Mouse (Mus musculus) mouse trophoblast stem cell (cell line): ENCODE measurements around the gene Ccdc124.

Source experiments
- in situ Hi-C, 2 experiments: fragments of 300-500 bp; cut with MseI, MboI; formaldehyde crosslinking; loops; 2 replicates in 1 of 2; 3 replicates in 1 of 2; pipeline ENCODE4 v1.15.1; 2025

Ccdc124 gene

DNA sequence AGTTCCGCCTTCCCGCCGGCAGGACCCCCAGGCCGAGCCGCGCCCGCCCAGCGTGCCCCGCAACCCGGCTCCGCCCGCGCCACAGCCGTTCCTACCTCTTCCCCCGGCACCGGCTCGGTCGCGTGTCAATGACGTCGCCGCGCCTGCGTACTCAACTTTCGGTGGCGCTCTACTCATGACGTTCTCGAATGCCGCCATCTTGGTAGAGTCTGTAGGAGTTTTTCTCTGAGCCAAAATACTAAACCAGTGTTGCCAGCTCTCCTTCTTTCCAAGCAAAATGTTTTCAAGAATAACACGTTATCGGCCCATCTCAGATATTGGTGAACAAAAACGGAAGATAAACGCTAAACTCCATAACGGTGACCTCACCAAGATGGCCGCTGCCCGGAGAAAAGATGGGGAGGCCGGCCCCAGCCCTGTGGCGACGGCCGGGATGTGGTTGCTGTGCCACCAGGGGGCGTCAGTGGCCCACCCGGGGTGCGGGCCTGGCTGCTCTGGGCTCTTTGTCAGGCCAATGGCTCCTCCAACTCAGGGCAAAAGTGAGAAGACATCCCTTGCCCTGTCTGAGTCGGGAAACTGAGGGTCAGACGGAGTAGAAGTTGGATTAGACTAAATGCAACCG, at the start of gene Ccdc124:
Gene Ccdc124 (minus strand): TSS at position 572 of the 622 bp plus-strand sequence.
- in situ Hi-C loops: no loop called here

DNA sequence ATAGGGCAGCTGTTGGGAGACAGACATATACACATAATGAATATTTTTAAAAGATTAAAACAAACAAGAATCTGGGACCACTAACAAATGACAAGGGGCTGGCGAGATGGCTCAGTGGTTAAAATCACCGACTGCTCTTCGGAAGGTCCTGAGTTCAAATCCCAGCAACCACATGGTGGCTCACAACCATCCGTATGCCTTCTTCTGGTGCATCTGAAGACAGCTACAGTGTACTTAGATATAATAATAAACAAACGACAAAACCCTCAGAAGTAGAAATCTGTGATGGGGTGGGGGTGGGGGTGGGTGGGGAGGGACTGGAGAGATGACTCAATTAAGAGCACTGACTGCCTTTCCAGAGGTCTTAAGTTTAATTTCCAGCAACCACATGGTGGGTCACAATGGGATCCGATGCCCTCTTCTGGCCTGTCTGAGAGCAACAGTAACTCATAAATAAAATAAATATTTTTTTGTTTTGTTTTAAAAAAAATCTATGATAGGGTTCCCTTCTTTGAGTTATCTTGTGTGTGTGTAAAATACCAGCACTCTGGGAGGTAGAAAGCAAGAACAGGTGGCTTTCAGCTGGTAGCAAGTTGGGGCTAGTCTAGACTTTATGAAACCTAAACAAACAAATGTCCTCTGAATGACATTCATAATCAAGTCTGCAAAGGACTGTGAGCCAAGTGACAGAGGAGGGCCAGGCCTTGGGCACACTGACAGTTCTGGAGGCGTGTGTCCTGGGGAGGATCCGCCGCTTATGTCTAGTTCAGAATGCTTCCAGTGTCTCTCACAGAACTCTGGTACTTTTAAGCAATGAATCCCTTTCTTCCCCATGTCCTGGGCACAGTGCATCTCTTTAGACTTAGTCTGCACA, 46.6 kb upstream of the Ccdc124 start:
- in situ Hi-C loops: no loop called here

- in situ Hi-C loops: no loop called here
Measured at GRCm38 (mm10) chr8:70914704-70915103, 41.0 kb upstream of the Ccdc124 start.

GRCm38 (mm10) chr8:70913523-70913922, 39.8 kb upstream of the Ccdc124 start:
- in situ Hi-C loops: no loop called here

GRCm38 (mm10) chr8:70912955-70913354, 39.2 kb upstream of the Ccdc124 start:
- in situ Hi-C loops: no loop called here

DNA sequence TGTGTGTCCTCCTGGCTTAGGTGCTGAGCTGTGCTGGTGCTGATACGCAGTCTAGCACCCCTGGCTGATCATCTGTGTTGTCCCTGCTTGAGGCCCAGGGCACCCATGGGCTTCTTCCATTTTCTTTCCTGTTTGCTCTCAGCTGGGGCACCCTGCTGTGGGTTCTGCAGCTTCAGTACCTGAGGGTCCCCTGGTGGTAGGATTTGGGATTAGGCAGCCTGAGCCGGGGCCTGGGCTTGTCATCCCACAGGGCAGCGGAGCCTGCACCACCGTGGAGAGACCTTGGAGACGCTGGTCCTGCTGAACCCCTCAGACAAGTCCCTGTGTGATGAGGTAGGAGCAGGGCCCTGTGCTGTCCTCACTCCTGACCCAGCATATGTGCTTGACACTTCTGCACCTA, 37.9 kb upstream of the Ccdc124 start:
- in situ Hi-C loops: no loop called here

DNA sequence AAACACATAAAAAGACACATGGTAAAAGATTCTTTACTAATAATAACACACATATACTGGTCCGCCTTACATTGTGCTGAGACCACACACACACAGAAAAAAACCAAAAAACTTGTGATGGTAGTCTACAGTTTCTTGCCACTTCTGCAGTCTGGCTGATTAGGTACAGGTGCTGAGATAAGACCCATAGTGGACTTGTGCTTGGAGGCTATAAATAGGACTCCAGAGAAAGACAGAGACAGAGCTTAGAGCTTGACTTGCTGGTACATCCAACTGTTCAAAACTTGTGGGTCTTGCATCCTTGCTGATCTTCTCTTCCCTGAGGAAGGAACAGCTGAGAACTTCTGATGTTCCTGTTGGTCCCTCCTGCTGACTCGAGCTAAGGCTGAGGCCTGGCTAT, 33.8 kb upstream of the Ccdc124 start:
- in situ Hi-C loops: no loop called here

- in situ Hi-C loops: no loop called here
Measured at GRCm38 (mm10) chr8:70905831-70906736, 32.3 kb upstream of the Ccdc124 start, which contains the start of gene Map1s. TSS of gene Map1s (plus strand) at chr8:70905932.

DNA sequence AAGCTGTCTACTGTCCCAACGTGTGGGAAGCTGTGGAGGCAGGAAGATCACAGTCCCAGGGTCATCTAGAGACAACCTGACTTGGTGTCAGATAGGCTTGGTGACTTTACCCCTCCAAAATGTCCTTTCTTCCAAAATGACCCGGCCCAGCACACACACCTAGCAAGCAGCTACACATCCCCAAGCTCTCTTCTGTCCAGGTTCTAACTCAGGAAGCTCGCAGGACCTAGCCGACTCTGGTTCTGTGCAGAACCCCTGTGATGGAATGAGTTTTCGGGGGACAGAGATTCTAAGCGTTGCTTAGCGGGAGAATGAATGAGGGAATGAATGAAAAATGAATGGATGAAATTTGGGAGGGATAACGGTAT, 31.7 kb upstream of the Ccdc124 start:
- in situ Hi-C loops: no loop called here

DNA sequence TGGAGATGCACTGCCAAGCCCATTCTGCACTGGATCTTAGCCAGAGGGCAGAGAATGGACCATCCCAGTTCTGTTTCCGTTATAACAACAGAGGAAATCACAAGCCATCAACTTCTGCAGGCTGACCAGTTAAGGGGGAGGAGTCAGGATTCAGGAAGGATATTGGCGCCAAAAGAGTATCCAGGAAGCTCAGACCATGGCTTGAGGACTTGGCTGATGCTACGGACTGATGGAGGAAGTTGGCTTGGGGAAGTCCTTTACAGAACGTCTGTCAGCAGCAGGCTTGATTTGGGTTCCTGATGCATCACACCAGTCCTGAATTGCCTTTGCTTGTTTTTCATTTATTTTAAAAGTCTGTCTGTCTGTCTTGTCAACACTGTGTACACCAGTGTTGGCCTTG, 30.8 kb upstream of the Ccdc124 start:
- in situ Hi-C loops: no loop called here

DNA sequence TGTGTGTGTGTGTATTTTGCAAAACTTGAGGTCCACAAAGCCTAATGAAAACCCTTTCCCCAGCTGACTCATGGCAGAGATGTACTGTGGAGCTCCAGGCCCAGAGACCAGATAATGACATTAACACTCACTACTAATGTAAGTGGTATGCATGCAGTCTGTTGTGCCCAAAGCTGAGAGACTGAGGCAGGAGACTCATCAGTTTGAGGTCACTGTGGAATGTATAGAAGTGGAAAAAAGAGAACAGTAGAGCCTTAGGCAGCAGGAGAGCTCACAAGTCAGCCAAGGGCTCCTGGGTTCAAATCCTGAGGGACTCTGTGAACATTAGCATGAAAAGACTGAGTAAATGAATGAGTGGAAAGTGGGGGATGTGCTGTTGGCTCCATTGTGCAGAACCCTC, 29.8 kb upstream of the Ccdc124 start:
- in situ Hi-C loops: no loop called here

GRCm38 (mm10) chr8:70903112-70903511, 29.4 kb upstream of the Ccdc124 start:
- in situ Hi-C loops: no loop called here

GRCm38 (mm10) chr8:70902211-70902610, 28.5 kb upstream of the Ccdc124 start:
- in situ Hi-C loops: no loop called here

DNA sequence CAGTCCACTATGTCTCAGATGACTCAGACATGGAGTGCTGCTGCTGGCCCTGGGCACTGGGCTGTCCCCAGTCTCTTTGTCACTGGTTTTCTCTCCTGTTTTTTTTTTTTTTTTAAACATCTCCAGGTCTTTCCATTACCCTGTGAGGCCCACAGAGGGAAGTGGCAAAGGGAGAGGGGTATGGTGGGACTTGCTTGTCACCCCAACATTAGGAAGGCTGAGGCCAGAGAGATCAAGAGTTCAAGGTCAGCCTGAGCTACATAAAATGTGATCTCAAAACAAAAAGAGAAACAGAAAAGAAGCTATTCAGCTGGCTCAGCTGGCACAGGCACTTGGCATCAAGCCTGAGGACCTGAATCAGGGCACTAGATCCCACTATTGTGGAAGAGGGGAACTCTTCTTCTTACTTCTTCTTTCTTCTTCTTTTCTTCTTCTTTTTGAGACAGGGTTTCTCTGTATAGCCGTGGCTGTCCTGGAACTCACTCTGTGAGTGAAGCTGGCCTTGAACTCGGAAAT, 27.2 kb upstream of the Ccdc124 start:
- in situ Hi-C loops: no loop called here

DNA sequence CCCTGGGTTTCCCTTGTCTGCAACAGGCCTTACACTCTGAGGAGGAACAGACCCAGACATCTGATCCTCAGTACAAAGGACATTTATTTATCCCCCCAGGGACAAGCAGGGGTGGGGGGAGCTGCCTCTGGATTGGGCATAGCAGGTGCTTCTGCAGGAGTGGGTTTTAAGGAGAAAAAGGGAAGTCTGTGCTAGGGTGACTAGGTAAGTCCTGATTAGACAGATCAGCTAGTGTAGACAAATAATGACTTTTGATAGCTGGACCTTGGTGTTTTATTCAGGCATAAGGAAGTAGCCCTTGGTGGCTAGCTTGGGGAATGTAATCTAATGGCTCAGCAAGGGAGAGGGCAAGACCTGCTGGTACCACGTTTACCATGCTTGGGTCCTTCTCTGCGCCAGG, 25.5 kb upstream of the Ccdc124 start:
- in situ Hi-C loops: no loop called here

DNA sequence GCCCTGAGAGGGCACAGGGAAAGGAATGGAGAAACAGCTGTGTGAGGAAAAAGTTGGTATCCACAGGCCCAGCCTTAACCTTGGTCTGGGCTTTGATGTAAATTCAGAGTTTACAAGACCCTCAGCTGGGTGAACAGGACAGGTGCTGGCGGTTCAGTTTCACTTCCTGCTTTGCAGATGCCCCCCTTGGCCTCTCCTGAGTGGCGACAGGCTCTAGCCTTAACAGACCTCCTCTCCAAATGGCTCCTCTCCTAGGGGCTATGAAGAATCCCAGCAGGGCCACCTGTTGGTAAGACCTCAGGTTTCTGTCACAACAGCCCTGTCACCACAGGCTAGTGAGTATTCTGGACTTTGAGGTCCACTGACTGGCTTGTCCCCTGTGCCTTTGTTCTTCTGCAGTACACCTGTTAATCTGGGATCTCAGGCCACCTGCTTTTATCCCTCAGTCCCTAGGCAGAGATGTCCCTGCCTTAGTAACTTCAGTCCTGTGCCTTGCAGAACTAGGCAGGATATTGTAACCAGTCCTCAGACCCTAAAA, 25.0 kb upstream of the Ccdc124 start:
- in situ Hi-C loops: no loop called here

GRCm38 (mm10) chr8:70897681-70898413, 24.1 kb upstream of the Ccdc124 start:
- in situ Hi-C loops: no loop called here

- in situ Hi-C loops: no loop called here
Measured at GRCm38 (mm10) chr8:70897021-70897680, 23.4 kb upstream of the Ccdc124 start, which contains the start of gene Rpl18a. TSS of gene Rpl18a (minus strand) at chr8:70897412.

DNA sequence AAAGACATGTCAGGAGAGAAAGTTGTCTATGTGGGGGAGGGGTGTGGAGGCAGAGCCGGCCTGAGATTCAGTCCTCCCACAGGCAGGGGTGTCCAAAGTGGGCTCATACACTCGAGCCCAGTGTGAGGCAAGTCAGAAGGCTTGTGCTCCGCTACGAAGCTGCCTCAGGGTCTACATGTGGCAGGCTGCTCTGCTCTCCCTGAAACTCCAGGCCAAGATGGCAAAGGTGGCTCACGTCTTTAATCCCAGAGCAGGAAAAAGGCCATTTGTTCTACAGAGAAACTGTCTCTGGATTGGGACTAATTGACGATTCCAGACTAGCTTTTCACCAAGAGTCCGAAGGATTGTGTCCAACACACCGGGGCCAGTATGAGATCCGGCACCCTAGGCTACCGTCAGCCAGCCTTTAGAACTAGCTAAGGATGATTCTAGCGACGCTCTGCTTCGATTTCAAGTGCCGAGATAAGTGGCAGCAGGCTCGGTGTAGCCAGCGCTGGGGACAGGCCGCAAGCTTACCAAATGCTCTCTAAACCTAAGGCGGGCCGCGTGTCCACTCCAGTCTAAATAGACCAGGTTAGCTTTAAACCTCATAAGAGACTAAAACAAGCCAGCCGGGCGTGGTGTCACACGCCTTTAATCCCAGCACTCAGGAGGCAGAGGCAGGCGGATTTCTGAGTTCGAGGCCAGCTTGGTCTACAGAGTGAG, 22.7 kb upstream of the Ccdc124 start:
- in situ Hi-C loops: no loop called here
